Mouse (Mus musculus) lung, adult 2 months (tissue): ENCODE data around the gene Zbtb7b.

Source experiments
- CTCF ChIP-seq: fragments of 200-500 bp; IDR thresholded peaks from 2 replicates; pipeline ENCODE4 v1.5.1; 2011; ENCODE audit warnings: mild to moderate bottlenecking, low read length, control low read depth; ENCODE audit not compliant: insufficient read depth
- POLR2A ChIP-seq: fragments of 200-500 bp; IDR thresholded peaks from 2 replicates; pipeline ENCODE4 v1.6.1; 2011; ENCODE audit warnings: low read depth, mild to moderate bottlenecking, control low read depth, low read length, borderline replicate concordance; ENCODE audit errors: extremely low read depth

GRCm38 (mm10) chr3:89436176-89437113 lies 41.9 kb upstream of the Zbtb7b start, which contains the start of gene Pbxip1:
- no peak for TF ChIP-seq CTCF
- TF ChIP-seq POLR2A, result peak; percentile 75; the same call in 1 of the 2 replicates
